Mouse (Mus musculus): ENCODE data around the gene Ahcyl2.

GRCm38 (mm10) chr6:29762524-29762923 is 5.3 kb upstream of the Ahcyl2 start:
- peak; percentile 82 for TF ChIP-seq CTCF (IDR thresholded peaks at IDR 0.05)
- no peak for TF ChIP-seq EP300 (IDR thresholded peaks at IDR 0.05)

Measured in lung, postnatal 0 days (tissue).